Mouse (Mus musculus): Measurements from ENCODE around the gene Mrpl21. TPM values are rescaled to one million over a fixed set of nuclear protein-coding genes. Genes with fewer than 3 reads are reported as not detected.

Gene Mrpl21
- polyA plus RNA-seq, 1 experiment from 2014 or later, result 116 TPM

DNA sequence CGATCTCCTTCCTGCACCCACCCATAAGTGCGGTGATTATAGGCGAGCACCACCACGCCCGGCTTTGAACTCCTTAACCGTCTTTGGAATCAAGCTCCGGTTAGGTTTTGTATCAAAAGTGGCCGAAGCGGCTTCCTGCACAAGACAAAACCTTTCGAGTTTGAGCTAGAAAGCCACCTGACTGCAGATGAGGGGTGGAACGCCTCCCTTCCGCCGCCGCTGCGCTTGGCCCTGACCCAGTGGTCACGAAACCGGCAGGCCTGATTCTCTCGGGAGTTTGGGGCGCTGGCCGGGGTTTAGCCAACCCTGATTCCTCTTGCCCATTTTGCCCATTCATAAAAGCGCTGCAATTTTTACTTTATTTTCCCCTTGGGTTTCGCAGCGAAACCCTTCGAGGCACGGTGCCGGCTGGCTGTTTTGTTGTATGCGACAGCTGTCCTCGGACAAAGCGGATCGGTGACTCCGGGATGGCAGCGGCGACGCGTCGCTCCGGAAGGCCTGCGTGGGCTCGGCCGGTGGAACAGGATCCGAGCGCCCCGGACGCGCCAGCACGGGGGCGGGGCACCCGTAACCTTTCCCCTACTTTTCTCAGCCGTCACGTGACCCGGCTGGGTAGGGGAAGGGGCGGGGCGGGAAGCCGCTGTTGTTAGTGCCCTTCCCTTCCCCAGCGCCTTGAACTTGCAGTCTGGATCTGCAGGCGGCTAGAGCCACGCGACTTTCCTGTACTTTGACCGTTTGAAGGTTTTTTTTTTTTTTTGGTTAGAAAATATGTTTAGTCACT is 42.4 kb downstream of the Mrpl21 start:
- H3K36me3 ChIP-seq (ENCODE audit: control insufficient read depth, insufficient read depth, low read length), result no peaks in the 10 kb centered on the region
- H3K4me2 ChIP-seq (ENCODE audit: low read depth, low read length), result peak overlapping the region; percentile 88
- H3K27ac ChIP-seq (replicated peaks; ENCODE audit: low read depth, low read length), result peak overlapping the region; percentile 87
- peak; percentile 77 for ATAC-seq (ENCODE audit: low read depth)
- WGBS, result under 1% methylated on average over 58 of the region's 59 CpGs
- H3K27me3 ChIP-seq (replicated peaks; ENCODE audit: control insufficient read depth, insufficient read depth, low read length), result peaks cover 13% of the 10 kb centered on the region; the same call in 1 of the 2 replicates
- H3K9ac ChIP-seq (ENCODE audit: low read depth, low read length), result peak overlapping the region; percentile 55
- DNase-seq (ENCODE audit: low spot score), result peak; percentile 95
- peaks cover 16% of the 10 kb centered on the region for H3K4me1 ChIP-seq (ENCODE audit: control insufficient read depth, insufficient read depth, low read length)
- peak overlapping the region; percentile 54 for H3K4me3 ChIP-seq (ENCODE audit: low read depth, low read length)
- no peaks in the 10 kb centered on the region for H3K9me3 ChIP-seq (ENCODE audit: control insufficient read depth, low read length)

DNA sequence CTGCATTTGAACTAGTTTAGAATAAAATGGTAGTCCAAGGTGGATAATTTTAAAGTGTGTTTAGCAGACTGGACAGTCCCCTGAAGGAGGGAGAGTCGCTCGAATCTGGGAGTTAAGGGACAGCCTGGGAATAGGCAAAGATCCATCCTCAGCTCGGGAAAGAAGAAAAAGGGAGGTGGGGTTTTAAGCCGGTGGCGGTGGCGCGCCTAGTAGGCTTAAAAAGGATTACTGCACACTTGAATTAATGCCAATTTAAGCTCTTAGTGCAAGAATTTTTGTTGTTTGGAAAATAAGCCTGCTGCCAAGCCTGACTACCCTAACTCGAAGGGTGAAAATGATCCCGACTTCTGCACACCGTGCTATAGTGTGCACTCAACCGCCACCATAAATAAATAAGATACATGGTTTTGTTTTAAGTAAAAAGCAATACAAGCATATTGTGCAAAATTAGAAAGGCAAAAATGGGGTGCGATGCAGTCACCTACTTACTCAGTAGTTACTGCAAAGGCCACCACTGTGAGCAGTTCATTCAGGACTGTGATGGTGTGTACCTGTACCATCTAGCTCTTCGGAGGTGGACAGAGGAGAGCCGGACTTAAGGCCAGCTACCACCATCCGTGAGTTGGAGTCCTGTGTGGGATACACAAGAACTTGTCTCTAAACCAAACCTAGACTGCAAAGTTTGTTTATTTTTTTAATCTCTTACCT is 43.2 kb downstream of the Mrpl21 start:
- no peaks in the 10 kb centered on the region for H3K9me3 ChIP-seq (ENCODE audit: control insufficient read depth, low read length)
- peak overlapping the region; percentile 87 for H3K27ac ChIP-seq (replicated peaks; ENCODE audit: low read depth, low read length)
- H3K4me1 ChIP-seq (ENCODE audit: control insufficient read depth, insufficient read depth, low read length), result peaks cover 16% of the 10 kb centered on the region
- peak overlapping the region; percentile 88 for H3K4me2 ChIP-seq (ENCODE audit: low read depth, low read length)
- no peaks in the 10 kb centered on the region for H3K36me3 ChIP-seq (ENCODE audit: control insufficient read depth, insufficient read depth, low read length)
- peak overlapping the region; percentile 55 for H3K9ac ChIP-seq (ENCODE audit: low read depth, low read length)
- peak; percentile 17; the same call in 1 of the 2 replicates for ATAC-seq (ENCODE audit: low read depth)
- peaks cover 13% of the 10 kb centered on the region; the same call in 1 of the 2 replicates for H3K27me3 ChIP-seq (replicated peaks; ENCODE audit: control insufficient read depth, insufficient read depth, low read length)
- peak overlapping the region; percentile 54 for H3K4me3 ChIP-seq (ENCODE audit: low read depth, low read length)
- WGBS, result 31% methylated on average over 15 of the region's 15 CpGs
- peak; percentile 74 for DNase-seq (ENCODE audit: low spot score)

DNA sequence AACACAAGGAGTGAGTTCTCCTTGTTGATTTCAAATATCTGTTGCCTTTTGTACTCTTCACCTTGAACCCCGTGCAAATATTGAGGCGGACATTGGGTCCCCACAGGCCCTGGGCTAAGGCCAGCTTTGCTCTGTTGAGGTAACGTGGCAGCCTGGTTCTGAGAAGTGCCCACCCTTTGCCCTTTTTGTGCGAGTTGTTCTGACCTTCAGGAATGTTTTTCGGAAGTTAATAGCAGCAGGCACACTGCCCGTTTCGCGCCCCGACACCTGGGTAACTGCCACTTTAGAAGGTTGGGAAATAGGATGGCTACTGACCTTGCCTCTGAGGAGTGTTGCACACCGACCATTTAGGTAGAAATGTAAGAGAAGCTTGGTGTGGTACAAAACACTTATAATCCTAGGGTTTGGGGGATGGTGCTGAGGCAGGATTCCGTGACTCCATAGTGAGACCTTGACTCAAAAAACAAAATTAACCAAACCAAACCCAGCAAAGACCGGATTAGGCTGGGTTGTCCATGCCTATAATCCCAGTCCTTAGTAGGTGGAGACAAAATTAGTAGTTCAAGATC is 43.9 kb downstream of the Mrpl21 start:
- WGBS, result 78% methylated on average over 12 of the region's 12 CpGs
- Histone ChIP-seq H3K27ac (replicated peaks; ENCODE audit: low read depth, low read length) (peak overlapping the region; percentile 87), H3K4me1 (ENCODE audit: control insufficient read depth, insufficient read depth, low read length) (peaks cover 16% of the 10 kb centered on the region), H3K27me3 (replicated peaks; ENCODE audit: control insufficient read depth, insufficient read depth, low read length) (peaks cover 9% of the 10 kb centered on the region; the same call in 1 of the 2 replicates), H3K36me3 (ENCODE audit: control insufficient read depth, insufficient read depth, low read length) (no peaks in the 10 kb centered on the region), H3K4me3 (ENCODE audit: low read depth, low read length) (no peak overlapping the region), H3K4me2 (ENCODE audit: low read depth, low read length) (peak overlapping the region; percentile 88), H3K9ac (ENCODE audit: low read depth, low read length) (no peak overlapping the region), H3K9me3 (ENCODE audit: control insufficient read depth, low read length) (no peaks in the 10 kb centered on the region)
- ATAC-seq (ENCODE audit: low read depth) (no peak), DNase-seq (ENCODE audit: low spot score) (no peak)

DNA sequence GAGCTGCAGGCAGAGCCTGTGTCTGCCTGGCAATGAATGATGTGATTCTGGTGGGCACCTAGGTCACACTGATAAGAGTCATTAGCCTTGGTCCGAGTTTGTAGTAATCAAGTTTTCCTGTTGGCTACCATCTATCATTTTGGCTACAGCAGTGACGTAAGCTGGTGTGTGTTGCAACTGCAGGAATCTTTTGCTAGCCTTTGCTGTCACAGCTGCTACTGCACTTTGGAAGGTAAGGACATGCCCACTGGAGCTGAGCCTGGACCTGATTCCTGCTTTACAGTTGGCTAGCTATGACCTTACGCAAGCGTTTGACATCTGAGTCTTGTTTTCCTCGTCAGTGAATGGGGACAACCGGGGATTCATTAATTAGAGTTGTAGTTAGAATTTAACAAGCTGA is 50.5 kb downstream of the Mrpl21 start:
- Histone ChIP-seq H3K4me2 (ENCODE audit: low read depth, low read length) (no peak overlapping the region), H3K4me3 (ENCODE audit: low read depth, low read length) (no peak overlapping the region), H3K27ac (replicated peaks; ENCODE audit: low read depth, low read length) (no peak overlapping the region), H3K9me3 (ENCODE audit: control insufficient read depth, low read length) (no peaks in the 10 kb centered on the region), H3K27me3 (replicated peaks; ENCODE audit: control insufficient read depth, insufficient read depth, low read length) (no peaks in the 10 kb centered on the region), H3K9ac (ENCODE audit: low read depth, low read length) (no peak overlapping the region), H3K4me1 (ENCODE audit: control insufficient read depth, insufficient read depth, low read length) (no peaks in the 10 kb centered on the region), H3K36me3 (ENCODE audit: control insufficient read depth, insufficient read depth, low read length) (no peaks in the 10 kb centered on the region)
- ATAC-seq (ENCODE audit: low read depth) (no peak), DNase-seq (ENCODE audit: low spot score) (no peak)
- 70% methylated on average over 6 of the region's 6 CpGs for WGBS

DNA sequence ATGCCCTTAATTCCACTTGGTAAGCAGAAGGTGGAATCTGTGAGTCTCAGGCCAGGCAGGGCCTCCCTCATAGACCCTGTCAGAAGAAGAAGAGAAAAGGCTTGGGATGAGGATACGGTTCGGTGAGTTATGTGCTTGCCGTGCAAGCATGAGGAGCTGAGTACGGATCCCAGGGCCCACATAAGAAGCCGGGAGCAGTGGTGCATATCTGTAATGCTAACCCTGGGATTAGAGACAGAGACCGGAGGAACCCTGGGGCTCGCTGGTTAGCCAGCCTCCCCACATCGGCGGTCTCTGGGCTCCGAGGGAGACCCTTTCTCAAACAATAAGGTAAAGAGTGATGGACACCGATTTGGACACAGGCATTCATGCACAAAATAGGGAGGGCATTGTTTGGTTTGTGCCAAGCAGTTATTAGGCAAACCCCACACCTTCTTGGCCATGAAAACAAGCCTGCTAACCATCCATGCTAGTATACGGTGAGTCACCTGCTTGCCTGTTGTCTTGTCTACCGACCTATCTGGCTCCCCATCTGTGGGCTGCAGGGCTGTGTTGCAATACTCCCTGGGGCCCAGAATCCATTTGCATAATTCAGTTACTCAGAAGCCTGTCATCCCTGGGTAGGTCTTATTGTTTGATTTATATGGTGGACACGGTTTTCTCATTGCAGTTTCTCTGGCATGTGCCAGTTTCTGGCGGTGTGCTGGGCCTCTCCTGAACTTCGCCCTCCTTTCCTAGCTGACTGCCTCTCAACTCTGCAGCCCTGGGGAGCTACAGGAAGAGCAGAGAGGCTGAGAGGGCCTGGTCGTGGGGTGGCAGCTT is 51.2 kb downstream of the Mrpl21 start:
- Histone ChIP-seq H3K4me3 (ENCODE audit: low read depth, low read length) (no peak overlapping the region), H3K9ac (ENCODE audit: low read depth, low read length) (no peak overlapping the region), H3K36me3 (ENCODE audit: control insufficient read depth, insufficient read depth, low read length) (no peaks in the 10 kb centered on the region), H3K9me3 (ENCODE audit: control insufficient read depth, low read length) (no peaks in the 10 kb centered on the region), H3K27ac (replicated peaks; ENCODE audit: low read depth, low read length) (no peak overlapping the region), H3K4me2 (ENCODE audit: low read depth, low read length) (no peak overlapping the region), H3K27me3 (replicated peaks; ENCODE audit: control insufficient read depth, insufficient read depth, low read length) (no peaks in the 10 kb centered on the region), H3K4me1 (ENCODE audit: control insufficient read depth, insufficient read depth, low read length) (no peaks in the 10 kb centered on the region)
- DNase-seq (ENCODE audit: low spot score) (no peak), ATAC-seq (ENCODE audit: low read depth) (no peak; the same call in 1 of the 2 replicates)
- 73% methylated on average over 17 of the region's 17 CpGs for WGBS

DNA sequence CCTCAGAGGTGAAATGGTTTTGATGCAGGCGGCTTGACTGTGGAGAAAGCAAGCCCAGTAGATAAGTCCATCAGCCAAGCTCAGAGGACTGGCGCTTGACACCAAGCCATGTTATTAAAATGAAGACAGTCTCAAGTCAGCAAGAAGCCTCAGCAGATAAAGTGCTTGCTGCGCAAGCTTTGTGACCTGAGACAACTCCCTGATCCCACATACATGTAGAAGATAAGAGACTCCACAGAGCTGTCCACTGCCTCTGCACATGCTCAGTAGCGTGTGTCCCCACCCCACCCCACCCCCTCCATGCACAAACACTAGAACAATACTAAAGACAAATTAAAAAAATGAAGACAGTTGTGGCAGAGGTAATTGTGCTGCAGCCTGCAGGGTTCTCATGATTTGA is 51.8 kb downstream of the Mrpl21 start:
- Histone ChIP-seq H3K4me1 (ENCODE audit: control insufficient read depth, insufficient read depth, low read length) (no peaks in the 10 kb centered on the region), H3K9ac (ENCODE audit: low read depth, low read length) (no peak overlapping the region), H3K4me2 (ENCODE audit: low read depth, low read length) (no peak overlapping the region), H3K4me3 (ENCODE audit: low read depth, low read length) (no peak overlapping the region), H3K9me3 (ENCODE audit: control insufficient read depth, low read length) (no peaks in the 10 kb centered on the region), H3K36me3 (ENCODE audit: control insufficient read depth, insufficient read depth, low read length) (no peaks in the 10 kb centered on the region), H3K27me3 (replicated peaks; ENCODE audit: control insufficient read depth, insufficient read depth, low read length) (no peaks in the 10 kb centered on the region), H3K27ac (replicated peaks; ENCODE audit: low read depth, low read length) (no peak overlapping the region)
- WGBS, result 90% methylated on average over 4 of the region's 4 CpGs
- ATAC-seq (ENCODE audit: low read depth) (no peak), DNase-seq (ENCODE audit: low spot score) (no peak)

DNA sequence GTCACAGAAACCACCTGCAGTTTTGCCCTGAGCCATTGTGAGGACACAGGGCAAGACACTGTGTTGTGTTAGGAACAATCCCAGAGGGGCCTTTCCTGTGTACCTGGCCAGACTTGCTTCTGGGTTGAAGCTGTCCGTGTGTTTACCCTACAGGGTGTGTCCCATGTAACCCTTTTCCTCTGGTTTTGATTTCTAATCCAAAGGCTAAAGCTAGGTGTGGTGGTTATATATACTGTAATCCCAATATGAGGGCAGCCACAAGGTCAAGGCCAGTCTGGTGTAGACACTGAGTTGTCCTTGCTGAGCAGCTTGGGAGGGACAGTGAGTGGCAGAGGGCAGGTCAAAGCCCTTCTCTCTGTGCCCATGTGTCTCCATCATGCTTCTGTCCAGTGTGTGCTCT is 53.2 kb downstream of the Mrpl21 start:
- ATAC-seq (ENCODE audit: low read depth) (no peak), DNase-seq (ENCODE audit: low spot score) (no peak)
- Histone ChIP-seq H3K9ac (ENCODE audit: low read depth, low read length) (no peak overlapping the region), H3K9me3 (ENCODE audit: control insufficient read depth, low read length) (no peaks in the 10 kb centered on the region), H3K36me3 (ENCODE audit: control insufficient read depth, insufficient read depth, low read length) (no peaks in the 10 kb centered on the region), H3K27me3 (replicated peaks; ENCODE audit: control insufficient read depth, insufficient read depth, low read length) (no peaks in the 10 kb centered on the region), H3K27ac (replicated peaks; ENCODE audit: low read depth, low read length) (no peak overlapping the region), H3K4me3 (ENCODE audit: low read depth, low read length) (no peak overlapping the region), H3K4me2 (ENCODE audit: low read depth, low read length) (no peak overlapping the region), H3K4me1 (ENCODE audit: control insufficient read depth, insufficient read depth, low read length) (no peaks in the 10 kb centered on the region)
- 63% methylated on average over 1 of the region's 1 CpGs for WGBS

Measured in embryonic facial prominence, embryonic 14.5 days (tissue).